Mouse (Mus musculus): ENCODE results near the gene Pex11a.

The Pex11a gene

DNA sequence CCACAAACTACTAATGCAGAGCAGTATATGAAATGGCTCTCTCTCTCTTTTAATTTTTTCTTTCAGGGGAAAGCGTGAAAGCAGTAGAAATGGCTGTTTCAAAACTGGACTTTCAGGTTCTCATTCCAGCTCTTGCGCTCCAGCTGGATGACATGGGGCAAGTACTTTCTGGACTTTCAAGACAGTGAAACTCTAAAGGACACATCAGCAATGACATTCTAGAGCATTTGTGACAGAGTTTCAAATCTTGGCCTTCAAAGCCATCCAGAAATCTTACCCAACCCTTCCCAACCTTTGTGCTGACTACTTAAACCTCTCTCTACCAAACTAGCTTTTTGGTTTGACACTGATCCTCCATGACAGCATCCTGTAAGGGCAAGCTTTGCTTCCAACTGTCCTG lies 4.0 kb downstream of the Pex11a start:
- in situ Hi-C loops (cut with MboI, MseI), result no loop called here

DNA sequence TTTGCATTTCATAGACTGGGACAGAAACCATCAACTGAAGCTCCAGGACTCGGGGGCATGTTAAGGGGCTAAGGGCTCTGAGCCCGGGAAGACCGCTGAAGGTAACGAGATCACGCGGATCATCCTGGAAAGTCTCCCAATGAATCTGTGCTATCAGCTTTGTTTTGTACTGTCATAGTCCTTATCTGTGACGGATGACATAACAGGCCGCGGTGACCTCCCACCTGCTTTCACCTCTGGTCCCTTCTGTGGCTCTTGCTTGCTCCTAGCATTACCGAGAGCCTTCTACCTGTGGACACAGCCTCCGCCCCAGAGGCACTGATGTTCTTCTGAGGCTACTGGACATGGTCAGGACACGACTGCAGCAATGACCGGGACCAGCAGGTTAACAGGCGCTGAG lies 6.4 kb downstream of the Pex11a start:
- in situ Hi-C loops (cut with MboI, MseI), result no loop called here

DNA sequence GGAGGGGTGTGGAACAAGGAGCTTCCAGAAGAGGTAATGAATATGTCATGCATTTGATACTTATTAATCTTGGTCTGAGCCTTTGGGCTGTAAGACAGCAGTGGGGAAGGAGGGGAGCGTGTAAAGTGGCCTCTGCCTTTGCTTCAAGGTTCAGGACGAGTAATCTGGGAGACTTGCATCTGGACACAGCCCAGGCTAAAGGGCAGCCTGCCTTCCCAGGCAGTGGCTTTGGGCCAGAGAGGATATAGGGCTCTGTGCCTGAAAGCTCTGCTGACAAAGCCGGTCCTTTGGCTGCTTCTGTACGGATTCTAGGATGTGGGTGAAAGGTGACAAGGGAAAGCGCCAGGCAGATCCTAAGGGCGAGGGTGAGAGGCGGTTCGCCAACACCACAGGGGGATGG lies 8.4 kb downstream of the Pex11a start:
- in situ Hi-C loops (cut with MboI, MseI), result no loop called here

DNA sequence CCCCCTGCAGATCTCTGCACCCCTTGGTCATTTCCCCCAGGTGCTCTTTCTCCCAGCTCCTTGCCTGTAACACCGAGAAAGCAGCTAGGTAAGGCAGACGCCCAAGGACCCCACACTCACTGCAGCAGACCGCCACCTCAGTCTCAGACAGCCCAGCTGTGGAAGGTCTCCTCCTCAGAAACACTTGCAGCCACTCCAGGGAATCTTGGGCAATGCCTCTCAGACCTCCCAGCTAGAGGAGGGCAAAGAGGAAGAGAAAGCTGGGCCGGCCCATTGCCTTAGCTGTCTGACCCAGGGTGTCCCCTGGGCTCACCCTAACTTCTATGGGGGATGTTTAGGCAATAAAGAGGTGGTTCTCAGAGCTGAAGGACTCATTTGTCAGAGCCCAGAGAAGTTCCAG lies 10.3 kb downstream of the Pex11a start, which contains the start of gene Plin1:
Gene Plin1 (minus strand): TSS at position 282 of the 400 bp plus-strand sequence.
- in situ Hi-C loops (cut with MboI, MseI), result no loop called here

DNA sequence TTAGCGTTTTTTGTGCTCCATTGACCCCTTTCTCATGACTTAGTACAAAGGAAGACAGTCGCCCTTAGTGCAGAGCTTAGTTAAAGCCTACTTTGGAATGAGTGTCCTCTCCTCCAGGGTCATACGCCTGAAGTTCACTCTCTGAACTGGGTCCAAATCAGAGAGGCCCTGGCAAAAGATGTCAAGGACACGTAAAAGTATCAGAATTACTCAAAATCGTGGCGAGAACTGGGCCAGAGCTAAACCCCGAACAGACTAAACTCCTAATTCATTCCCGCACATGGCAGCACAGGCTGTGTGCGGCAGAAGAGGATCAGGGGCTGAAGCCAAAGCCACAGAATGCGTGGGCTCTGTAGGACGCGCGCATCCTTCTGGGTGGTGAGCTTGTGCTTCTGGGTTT lies 11.5 kb downstream of the Pex11a start:
- in situ Hi-C loops (cut with MboI, MseI), result no loop called here

DNA sequence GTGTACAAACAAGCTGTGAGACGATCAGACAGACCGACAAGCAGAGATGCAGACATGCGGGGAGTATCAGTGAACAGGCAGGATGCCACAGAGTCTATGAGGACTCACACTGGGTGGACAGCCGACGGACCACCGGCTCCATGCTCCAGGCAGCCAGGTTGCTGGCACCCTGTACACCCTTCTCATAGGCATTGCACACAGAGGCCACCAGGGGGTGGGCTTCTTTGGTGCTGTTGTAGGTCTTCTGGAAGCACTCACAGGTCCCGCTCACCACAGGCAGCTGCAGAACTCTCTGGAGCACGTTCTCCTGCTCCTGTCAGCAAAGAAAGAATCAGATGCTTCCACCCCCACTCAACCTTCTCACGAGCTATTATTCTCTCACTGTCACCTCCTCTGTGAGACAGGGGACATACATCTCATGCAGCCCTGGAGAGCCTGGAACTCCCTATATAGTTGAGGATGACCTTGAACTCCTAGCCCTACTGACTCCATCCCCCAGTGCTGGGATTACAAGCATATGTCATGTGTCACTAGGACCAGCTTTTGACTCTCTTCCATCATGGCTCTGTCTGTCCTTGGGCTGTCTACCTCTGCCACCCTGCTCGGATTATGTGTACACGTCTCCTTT lies 13.1 kb downstream of the Pex11a start:
- in situ Hi-C loops (cut with MboI, MseI), result no loop called here

DNA sequence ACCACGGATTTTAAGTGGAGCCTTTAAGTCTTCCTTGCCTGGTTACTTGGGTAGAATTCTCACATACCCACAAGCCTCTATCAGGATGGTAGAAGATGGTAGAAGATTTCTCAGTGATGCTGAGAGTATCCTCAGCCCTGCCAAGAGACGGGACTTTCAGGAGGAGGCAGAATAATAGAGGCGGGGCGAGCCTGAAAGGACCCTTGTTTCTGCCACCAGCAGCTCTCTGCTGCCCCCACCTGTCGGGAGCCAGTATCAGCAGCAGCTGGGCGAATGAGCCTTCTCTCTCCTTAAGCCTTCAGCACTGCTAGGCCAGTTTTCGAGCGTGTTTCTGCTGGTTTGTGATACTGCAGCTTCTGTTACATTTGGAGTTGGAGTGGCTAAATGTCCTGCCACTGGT lies 13.8 kb downstream of the Pex11a start:
- in situ Hi-C loops (cut with MboI, MseI), result no loop called here

DNA sequence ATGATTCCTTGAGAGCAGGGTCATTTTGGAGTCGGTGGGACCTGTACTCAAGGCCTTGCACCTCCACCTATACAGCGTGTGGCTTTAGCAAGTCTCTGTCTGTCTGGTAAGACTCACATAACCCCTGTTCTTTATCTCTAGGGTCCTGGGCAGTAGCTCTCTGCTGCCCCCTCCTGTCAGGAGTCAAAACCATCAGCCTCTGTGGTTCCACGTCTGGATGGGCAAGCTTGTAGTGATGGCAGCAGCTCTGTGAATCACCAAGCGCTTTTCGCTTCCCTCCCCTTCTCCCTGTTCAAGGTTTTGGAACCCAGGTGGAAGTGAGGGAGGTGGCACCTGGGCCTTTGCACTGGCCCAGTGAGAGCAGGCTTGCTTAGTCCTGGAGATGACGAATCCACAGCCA lies 14.7 kb downstream of the Pex11a start:
- in situ Hi-C loops (cut with MboI, MseI), result no loop called here

DNA sequence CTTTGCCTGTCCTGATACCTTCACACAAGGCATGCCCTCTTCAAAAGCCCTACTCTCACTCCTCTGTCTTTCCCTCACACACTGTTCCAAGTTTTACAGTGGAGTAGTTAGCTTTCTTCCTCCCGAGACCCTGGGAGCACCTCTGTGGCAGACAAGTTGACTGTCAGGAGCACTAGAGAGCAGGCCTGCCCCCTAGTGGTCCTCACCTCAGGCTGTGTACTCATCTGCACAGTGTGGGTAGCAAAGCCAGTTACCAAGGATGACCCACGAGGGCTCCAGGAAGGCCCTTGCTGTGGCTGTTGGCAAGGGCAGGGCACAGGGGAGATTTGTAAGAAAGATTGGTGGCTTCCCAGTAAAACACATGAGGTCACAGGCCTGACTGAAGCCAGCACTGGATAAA lies 15.8 kb downstream of the Pex11a start:
- in situ Hi-C loops (cut with MboI, MseI), result no loop called here

DNA sequence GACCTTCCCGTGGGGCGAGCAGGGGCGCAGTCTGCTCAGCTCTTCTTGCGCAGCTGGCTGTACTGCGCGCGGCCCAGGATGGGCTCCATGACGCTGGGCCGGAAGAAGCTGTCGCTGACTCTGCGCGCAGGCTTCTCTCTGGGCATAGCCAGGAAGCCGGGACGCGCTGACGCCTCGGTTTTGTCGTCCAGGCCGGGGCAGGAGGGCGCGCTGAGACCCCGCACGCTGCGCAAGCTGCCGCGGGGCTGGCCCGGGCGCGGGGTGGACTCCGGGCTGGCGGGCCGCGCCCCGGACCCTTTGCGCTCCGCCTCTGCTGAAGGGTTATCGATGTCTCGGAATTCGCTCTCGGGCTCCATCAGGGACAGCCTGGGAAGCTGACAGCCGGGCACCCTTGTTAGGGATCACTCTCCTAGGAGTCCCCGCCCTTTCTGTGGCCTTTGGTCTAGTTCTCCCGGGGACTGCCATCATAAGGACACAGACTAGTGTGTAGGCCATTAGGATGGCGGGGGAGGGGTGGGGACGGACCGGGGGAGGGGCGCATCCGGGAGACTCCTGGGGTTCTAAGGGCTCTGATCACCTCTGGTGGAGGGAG lies 21.4 kb downstream of the Pex11a start:
- in situ Hi-C loops (cut with MboI, MseI), result no loop called here

DNA sequence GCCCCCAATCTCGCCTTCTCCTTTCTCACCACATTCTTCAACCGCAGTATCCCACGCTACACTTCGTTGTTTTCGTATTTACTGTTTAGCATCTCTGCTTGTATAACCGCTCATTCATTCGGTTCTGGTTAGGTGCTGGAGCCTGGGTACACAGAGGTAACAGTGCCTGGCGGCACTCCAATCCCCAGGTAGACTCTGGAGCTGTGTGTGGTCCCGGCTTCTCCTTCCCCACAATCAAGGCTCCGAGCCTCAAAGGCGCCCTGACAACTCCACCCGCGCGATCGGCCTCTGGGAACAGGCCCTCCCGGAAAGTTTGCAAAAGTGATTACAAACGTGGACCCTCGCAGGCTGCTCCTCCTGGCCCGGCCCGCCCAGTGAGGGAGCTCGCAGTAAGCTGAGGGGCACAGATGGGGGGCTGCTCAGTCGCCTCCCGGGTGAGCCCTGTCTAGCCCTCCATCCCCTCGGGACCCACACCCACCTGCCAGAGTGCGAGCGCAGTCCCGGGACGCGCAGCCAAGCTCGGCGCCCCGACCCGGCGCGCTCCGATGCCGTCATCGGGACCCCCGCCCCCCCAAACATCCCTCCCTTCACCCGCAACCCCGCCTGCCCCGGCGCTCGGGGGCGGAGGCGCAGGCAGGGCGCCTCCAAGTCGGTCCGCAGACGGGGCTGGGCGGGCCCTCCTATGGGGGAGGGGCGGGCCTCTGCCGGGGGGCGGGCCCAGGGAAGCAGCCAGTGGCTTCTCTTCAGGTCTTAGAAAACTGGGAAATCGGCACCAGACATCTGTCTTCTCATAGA lies 27.5 kb downstream of the Pex11a start, which contains the start of gene Kif7:
Gene Kif7 (minus strand): TSS at position 534 of the 795 bp plus-strand sequence.
- in situ Hi-C loops (cut with MboI, MseI), result no loop called here

DNA sequence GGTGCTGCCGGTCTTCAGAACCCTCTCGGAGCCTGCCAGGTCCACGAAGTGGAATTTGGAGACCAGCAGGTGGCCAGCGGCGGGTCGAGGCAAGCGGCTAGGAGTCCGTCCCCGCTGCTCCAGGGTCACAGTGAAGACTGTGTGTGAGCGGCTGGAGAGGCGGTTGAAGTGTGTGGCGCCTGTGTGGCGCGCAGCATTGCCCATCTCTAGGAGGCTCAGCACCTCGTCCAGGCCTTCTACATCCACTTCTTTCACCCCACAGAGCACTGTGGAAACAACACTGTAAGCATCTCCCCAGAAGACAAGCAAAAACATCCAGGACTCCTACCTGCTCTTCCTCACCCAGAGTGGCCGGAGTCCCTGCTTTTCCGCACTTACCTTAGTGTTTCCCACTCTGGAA lies 32.1 kb downstream of the Pex11a start:
- in situ Hi-C loops (cut with MboI, MseI), result no loop called here

DNA sequence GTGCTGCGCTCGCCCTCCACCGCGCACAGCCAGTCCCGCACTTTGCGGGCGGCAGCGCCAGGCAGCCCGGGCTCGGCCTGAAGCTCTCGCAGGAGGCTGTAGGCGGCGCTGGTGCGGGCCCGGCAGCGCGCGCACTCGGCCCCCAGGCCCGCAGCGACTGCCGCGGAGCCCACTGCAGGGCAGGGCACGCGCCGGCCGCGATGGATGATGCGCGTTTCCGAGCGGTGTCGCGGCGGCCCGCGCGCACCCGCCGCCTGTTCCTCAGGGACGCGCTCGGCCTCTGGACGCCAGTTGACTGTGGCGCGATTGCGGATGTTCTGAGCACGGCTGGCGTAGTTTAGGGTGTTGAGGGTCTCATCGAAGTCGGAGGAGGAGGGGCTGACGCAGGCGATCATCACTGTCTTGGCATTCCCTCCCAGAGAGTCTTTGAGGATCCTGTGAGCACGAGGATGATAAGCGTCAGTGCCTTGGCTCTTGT lies 32.8 kb downstream of the Pex11a start:
- in situ Hi-C loops (cut with MboI, MseI), result no loop called here

DNA sequence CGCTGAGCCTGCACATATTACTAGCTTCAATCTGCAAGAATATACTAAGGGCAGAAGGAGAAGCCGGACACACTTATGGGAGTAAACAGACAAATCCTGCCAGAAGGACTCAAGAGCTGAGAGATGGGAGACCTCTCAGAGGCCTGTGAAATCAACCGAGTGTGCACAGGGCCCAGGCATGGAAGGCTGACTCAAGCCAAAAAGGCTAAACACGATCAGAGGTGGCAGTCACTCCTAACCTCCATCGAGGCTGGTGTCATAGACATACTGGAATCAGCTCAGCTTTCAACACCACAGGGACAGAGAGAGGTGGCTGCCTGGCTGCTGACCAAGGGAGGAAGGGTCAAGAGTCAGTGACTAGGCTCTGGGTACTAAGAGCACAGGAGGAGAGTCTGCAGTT lies 37.7 kb downstream of the Pex11a start:
- in situ Hi-C loops (cut with MboI, MseI), result no loop called here

DNA sequence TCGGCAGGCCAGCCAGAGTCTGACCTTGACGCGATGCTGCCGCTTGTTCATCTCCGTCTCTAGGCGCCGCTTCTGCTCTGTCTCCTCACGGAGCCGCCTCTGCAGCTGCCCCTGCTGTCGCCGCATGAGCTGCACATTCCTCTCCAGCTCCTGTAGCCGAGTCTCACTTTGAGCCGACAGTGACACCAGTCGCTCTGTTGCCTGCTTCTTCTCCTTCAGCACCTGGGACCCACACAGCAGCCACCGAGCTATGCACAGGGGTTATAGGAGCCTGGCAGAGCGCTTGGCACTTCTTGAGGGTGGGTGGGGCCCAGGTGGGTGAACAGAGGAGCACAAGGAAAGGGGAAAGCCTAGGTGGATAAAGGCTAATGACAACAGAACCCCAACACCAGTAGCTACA lies 40.2 kb downstream of the Pex11a start:
- in situ Hi-C loops (cut with MboI, MseI), result no loop called here

DNA sequence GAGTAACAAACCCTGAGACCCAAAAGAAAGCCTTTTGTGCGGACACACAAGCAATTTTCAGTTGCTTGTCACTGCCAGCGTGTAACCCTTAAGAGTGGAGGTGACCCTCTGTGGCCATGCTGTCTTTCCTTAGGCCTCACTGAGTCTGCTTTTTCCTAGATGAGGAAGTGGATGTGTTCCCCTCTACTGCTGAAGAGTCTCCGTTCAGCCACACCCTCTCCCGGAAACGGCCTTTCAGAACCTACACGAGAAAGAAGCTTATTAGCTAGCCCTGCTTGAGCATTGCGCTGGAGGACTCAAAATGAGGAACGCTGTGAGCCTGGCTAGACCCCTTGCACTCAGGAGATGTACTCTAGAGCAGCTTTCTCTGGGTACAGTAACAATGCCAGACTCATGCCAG lies 46.4 kb downstream of the Pex11a start:
- in situ Hi-C loops (cut with MboI, MseI), result loop anchor here in 1 of 2 experiments (25.0 kb wide), 1 partner anchor 791 kb away; no protein-coding TSS in a partner anchor
